Mouse (Mus musculus): ENCODE measurements around the gene Cntn5. TPM values are rescaled to one million over a fixed set of nuclear protein-coding genes. Genes with fewer than 3 reads are reported as not detected.

Cntn5 gene
- total RNA-seq, 2 experiments from 2014 or later, result 24.8 to 26.1 TPM

DNA sequence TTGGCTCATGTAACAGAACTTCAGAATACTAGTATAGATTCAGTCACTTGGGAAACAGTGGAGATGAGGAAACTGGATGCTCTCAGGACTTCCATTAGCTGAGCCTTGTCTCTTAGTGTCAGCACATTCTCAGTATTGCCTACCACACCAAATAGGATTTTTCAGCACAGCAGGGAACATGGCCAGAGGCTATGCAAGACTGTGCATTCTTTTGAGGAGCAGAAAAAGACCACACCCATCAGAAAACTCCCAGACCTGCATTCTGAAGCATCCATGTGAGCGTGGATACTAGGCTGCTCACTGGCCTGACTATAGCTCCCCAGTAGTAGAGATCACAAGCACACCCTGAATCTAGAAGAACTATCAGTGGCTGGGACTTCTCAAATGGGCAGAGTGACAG is 564.9 kb downstream of the Cntn5 start:
- intact Hi-C loops (cut with DNase I), result no loop called here
- no peak for DNase-seq (ENCODE audit: low spot score in 2 of 2)

DNA sequence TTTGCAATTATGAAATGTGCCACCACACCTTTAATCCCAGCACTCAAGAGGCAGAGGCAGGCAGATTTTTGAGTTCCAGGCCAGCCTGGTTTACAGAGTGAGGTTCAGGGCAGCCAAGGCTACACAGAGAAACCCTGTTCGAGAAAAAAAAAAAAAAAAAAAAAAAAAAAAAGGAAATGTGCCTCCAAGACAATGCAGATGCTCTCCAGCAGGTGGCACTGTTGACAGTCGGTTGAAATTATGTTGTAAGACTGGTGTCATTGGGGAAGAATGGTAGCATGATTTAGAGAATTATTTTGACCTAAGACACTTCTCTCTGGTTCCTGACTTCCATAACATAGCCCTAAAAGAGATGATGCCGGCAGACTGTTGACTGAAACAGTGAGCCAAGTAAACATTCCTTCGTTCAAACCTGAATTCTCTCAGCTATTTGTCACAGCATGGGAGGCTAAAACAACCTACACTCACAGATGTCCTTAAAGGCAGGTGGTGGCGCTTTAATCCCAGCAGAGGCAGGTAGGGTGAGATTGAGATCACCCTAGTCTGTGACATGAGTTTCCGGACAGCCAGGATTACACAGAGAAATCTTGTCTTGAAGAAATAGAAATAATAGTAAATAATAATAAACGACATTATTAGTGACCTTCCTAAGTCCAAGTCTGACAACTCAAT is 579.7 kb downstream of the Cntn5 start:
- peak; percentile 5 to 50 for DNase-seq (ENCODE audit: low spot score in 2 of 2)

DNA sequence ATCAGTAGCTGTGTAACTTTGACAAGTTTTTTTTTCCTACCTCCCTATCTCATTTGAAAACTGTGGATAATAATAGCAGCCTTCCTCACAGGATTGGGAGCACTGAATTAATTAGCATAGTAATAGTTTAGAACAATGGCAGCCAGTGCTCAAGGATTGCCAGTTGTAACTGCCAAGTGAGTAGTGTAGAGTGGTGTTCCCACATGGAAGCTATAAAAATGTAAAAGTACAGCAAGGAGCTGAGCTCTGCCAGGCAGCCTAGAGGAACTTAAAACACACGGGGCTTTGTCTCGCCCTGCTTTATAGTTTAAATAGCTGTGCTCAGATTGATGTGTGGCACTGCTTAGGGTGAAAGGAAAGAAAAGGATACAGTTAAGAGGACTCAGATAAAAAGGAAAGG is 635.2 kb downstream of the Cntn5 start:
- intact Hi-C loops (cut with DNase I), result no loop called here
- peak; percentile 52 to 69 for DNase-seq (ENCODE audit: low spot score in 2 of 2)

More for the DNA sequence above, 579.7 kb downstream of the Cntn5 start:
- intact Hi-C loops (cut with DNase I), result no loop called here

DNA sequence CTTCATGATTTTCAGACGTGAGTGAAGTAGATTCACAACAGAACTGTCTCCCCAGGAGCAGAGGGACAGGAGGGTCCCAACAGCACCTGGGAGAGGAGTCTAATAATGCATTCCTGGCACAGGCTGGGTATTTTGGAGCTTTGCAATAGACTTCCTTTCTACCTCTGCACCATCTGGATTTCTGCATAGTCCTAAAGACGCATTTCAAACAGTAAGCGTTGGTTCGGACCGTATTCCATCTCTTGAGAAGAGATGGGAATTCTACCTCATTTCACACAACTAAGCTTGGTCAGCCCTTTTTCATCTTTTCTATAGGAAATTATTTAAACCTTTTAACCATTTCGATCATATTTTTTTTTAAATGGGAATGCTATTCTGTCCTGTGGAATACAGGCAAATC is 635.7 kb downstream of the Cntn5 start:
- intact Hi-C loops (cut with DNase I), result no loop called here
- no peak for DNase-seq (ENCODE audit: low spot score in 2 of 2)

DNA sequence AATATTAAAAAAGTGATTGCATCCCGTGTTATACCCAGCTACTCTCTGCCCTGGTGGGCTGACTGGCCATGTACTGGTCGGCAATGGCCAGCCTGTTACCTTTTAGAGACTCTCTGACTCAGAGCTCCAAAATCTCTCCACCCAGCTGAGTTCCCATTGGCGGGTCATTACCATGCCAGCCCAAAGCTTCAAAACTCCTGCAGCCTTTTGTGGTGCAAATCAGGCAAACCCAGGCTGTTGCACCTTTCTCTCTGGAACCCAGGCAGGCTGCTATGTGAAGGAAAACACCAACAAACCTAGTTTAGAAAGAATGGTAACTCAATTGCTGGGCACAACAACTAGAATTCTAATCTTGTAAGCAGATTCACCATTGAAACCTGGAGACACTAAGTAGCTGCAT is 639.0 kb downstream of the Cntn5 start:
- intact Hi-C loops (cut with DNase I), result no loop called here
- no peak for DNase-seq (ENCODE audit: low spot score in 2 of 2)

DNA sequence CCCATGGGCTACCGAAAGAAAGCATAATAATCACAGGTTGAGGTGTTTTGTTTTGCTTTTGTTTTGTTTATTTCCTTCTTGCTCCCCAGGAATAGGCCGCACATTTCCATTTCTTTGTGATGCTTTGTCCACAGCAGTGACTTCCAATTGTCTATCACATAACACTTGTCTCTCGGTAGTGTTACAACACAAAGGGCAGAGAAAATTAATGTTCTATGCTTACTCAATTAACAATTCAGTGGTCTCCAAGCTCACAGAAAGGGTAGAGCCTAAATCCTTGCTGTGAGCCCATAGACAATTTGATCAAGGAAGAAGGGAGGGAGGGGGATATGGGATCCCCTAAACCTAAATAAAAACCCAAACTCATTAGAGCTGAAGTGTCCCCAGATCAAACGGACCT is 671.2 kb downstream of the Cntn5 start:
- intact Hi-C loops (cut with DNase I), result no loop called here
- DNase-seq (ENCODE audit: low spot score in 2 of 2), result no peak

DNA sequence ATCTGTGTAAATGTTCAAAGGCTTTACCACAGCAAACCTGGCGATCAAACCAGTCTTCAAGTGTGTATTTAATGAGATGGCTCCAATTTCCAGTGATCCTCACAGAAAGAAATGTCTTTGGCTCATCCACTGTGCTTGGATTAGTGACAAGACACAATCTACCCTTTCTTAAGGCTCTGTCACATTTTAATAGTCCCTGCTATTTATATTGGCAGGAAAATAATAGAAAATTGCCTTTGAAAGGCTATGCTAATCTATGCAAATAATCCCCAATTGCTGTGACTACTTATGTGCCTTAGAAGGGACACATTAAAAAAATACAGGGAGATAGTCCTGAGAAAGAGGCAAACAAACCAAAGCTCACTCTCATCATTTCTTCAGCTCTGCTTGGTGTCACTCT is 672.5 kb downstream of the Cntn5 start:
- intact Hi-C loops (cut with DNase I), result no loop called here

DNA sequence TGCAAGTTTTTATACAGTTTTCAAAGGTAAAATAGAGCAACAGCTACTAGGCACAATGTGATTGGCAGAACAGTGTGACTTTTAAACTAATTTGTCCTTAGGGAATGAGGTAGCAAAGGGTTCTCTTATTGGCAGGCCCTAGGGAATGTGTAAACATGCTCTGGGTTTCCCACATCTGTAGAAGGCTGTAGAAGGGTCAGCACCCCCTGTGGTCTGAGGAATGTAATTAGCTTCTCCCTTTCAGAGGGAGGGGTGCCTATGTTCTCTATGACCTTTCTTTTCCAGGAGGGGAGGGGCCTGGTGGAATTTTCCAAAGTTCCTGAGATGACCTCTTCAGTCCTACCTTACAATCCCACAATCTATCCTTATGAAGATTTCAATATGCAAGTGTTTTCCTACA is 673.6 kb downstream of the Cntn5 start:
- DNase-seq (ENCODE audit: low spot score in 2 of 2), result no peak
- intact Hi-C loops (cut with DNase I), result no loop called here

More for the DNA sequence above, 672.5 kb downstream of the Cntn5 start:
- DNase-seq (ENCODE audit: low spot score in 2 of 2), result no peak

DNA sequence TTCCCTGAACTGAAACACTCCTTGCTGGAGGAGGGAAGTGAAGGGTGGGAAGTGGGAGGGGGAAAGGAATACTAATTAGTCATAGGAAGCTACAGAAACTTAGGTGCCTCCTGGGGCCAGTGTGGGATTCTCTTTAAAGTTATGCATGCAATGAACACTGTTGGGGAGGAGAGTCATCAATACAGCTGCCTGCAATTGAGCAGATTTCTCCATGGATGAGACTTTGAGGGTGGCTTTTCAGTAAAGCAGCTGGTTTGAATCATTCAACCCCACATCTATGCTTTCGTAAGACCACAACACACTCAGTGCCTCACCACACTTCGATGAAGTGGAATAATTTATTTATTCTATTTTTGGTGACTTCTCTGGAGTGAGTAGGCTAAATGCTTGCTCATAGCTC is 674.9 kb downstream of the Cntn5 start:
- DNase-seq (ENCODE audit: low spot score in 2 of 2), result peak in 1 of 2 experiments; percentile 17
- intact Hi-C loops (cut with DNase I), result no loop called here

DNA sequence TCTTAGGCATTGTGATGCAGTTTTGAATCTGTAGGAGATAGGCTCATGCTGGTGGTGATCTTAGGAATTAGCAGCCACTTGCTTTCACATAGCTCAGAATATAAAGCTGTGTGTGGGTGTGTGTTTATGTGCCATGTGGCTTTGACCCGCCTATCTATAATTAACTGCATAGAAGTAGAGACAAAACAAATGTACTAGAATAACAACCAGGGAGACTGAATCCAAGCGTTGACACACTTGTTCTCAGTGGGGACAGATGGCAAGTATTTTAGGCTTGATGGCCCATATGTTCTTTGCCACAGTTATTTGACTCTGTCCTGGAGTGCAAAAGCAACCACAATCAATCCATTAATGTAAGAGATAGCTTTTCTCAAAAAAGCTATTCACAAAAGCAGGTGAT is 678.6 kb downstream of the Cntn5 start:
- intact Hi-C loops (cut with DNase I), result no loop called here
- DNase-seq (ENCODE audit: low spot score in 2 of 2), result peak; percentile 15 to 33

DNA sequence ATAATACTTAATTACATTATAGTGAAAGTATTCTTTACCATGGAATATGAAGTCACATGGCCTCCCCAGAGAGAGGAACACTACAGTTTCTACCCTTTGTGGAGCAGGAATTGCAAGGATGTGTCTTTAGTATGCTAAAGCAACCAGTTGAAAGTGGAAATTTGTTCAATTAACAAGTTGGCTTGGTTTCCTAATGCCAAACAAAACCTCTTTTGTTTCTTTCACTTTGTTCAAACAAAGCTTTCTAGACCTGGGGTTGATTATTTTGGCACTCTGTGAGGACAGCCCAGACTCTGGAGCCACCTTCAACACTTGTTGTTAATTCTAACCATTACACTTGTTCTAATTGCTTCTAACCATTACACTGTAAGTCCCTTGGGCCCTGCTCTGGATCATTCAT is 718.5 kb downstream of the Cntn5 start:
- DNase-seq (ENCODE audit: low spot score in 2 of 2), result no peak
- intact Hi-C loops (cut with DNase I), result no loop called here

DNA sequence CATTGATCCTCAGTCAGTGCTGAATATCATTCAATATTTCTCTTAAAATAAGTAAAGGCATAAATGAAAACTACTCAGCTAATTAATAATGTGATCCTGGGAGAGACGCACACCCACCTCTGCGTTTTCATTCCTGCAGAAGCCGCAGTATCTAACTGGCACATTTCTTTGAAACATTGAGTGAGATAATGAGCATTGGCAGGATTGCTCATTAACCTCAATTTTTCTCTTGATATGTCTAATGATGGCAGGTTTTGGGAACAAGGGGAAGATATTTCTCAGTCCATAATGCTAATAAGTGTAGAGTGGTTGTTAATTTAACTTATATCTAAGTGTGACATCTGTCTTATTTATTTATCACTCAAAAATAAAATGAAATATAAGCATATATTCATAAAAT is 734.0 kb downstream of the Cntn5 start:
- intact Hi-C loops (cut with DNase I), result no loop called here
- no peak for DNase-seq (ENCODE audit: low spot score in 2 of 2)

DNA sequence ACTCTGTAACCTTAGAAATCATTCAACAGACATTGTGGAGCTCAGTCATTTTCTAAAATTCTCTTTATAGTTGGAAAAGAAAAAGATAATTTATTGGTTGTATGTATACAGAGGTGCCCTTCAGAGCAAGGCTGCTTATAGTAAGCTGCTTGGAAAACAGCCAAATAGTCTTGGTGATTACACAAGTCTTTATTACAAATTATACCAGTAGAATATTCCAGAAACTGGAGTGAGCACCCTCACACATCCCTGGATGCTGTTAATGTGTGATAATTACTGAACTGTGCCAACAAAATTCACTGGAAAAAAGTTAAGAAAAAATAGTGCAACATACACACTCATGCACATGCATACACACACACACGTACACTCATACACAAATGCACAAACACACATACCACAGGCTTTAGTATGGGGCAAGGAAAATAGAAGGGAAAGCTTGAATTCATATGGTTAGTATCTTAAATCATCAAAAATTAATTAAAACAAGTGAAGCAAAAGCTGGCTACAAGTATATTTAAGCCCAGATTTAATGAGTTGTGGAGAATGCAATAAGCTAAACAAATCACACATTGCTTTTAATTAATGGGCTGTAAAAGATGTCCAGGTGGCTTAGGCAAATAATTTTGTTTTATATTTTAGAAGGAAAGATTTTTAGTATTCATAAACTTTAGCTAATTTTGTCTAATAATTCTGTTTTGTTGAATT is 783.1 kb downstream of the Cntn5 start:
- intact Hi-C loops (cut with DNase I), result no loop called here
- DNase-seq (ENCODE audit: low spot score in 2 of 2), result no peak

DNA sequence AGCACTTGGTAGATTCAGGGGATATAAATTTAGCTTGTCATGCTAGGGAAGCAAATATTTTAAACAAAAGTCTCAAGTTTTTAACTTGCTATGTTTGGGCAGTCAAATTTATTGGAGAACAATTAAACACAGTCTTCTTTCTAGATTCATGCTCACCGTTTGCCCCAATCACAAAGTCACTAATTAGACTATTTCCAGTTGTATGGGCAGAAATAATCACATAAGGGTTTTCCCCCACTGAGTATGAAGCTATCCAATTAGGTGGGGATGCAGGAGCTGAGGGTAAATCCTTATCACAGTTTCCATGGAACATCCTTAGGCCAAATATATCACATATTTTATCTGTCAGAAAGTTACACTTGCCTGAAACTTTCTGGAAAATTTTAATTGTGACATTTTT is 788.0 kb downstream of the Cntn5 start:
- no peak for DNase-seq (ENCODE audit: low spot score in 2 of 2)
- intact Hi-C loops (cut with DNase I), result no loop called here

DNA sequence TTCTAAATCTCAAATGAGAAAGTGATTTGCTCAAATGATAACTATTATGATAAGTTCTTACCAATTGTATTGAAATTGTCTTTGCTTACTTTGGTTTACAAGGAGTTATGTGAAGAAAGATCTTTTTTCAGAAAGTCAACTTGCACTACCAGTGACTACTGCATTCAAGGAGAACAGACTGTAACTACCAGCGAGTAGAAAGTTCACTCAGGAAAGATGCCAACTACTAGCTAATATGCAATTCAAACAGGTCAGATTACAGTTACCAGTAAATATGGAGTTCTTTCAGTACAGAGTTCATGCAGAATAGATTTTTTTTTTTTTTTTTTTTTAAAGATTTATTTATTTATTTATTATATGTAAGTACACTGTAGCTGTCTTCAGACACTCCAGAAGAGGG is 795.4 kb downstream of the Cntn5 start:
- DNase-seq (ENCODE audit: low spot score in 2 of 2), result no peak
- intact Hi-C loops (cut with DNase I), result no loop called here

DNA sequence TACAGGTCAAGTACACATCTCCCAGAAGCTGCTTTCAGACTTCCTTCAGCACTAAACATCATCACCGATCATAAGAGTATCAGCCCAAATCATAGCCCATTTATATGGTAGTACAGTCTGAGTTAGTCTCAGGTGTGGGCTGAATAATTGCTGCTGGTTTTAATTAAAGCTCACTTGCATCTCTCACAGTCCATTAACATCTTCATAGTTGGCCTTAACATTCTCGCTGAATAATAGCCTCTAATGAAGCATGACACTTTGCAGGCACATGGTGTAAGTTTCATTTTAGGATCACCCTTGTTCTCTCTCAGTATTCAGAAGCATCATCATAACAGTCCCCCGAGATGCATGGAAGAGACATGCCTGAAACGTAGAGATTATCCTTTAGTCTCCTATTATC is 796.7 kb downstream of the Cntn5 start:
- DNase-seq (ENCODE audit: low spot score in 2 of 2), result no peak
- intact Hi-C loops (cut with DNase I), result no loop called here

DNA sequence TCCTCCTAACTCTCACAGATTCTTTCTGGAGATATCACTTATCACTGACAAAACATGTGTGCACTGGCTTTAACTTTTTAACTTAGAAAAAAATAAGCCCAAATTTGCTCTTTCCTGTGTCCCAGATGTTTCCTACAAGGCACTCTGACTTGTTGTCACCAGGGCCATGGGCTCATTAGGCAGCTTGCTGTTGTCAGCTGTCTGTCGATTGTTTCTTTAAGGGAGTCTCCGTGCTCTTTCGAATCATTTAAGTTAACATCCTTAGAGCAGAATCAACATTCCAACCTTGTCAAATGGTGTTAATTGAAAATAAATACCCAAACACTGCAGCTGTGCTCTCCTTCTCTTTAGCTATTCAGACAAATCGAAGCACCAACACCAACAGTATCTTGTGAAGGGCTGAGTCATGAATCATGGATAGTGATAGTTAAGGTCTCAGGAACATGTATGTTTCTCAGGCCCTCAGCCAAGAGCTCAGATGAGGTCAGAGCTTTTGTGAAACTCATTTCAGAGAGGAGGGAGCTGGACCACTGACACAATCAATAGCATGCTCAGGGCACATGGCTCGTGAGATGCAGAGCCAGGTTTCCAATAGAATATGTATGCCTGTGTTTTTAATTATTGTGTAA is 802.6 kb downstream of the Cntn5 start:
- DNase-seq (ENCODE audit: low spot score in 2 of 2), result no peak
- intact Hi-C loops (cut with DNase I), result no loop called here

DNA sequence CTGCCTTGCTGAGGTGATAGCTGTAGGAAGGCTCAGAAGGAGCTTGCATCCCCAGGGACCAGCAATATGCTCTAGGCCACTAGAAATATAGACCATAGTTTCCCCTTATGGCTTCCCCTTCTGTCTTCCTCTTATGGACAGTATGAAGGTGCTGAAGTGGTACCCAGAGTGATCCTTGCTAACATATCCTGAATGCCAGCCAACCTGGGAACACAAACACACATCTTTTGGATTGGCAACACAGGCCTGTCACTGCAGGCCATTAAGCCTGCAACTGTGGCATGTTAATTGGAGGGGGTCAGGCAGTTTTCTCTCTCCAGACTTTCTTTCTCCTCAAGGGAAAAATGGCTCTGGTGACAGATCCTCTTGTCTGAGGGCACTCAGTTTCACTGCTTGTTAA is 828.3 kb downstream of the Cntn5 start:
- intact Hi-C loops (cut with DNase I), result no loop called here
- DNase-seq (ENCODE audit: low spot score in 2 of 2), result no peak

DNA sequence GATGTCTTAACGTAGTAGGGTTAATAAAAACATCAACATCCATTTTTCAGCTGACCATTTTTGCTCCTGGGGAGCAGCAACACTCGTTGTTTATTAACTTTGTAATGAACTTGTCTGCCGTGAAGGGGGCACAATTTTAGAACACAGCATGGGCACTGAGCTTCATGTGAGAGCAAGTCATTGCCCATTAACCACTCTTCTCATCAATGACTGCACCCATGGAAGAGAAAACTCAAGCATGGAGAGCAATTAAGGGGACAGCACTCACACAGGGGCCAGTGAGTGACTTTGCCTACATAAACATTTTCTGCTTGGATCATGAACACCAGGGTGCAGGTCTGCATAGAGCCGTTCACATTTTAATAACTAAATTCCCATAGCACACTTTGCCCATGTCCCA is 831.2 kb downstream of the Cntn5 start:
- intact Hi-C loops (cut with DNase I), result no loop called here

DNA sequence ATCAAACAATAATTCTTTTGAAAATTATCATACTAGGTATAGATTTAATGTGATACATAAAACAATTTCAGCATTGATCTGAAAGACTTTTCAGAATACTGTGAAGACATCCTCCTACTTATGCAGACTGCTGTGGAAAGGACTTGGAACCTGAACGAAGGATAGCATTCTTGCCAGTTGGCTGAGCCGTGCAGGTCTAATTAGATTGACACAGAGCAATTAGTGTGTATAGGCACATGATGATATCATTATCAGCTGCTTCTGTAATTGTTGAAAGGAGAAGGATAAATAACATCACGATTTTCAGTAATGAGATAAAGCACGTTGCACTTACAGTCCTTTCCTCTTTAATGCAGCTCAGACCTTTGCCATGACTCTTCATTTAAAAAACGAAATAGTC is 831.7 kb downstream of the Cntn5 start:
- no peak for DNase-seq (ENCODE audit: low spot score in 2 of 2)
- intact Hi-C loops (cut with DNase I), result no loop called here

More for the DNA sequence above, 831.2 kb downstream of the Cntn5 start:
- DNase-seq (ENCODE audit: low spot score in 2 of 2), result no peak

DNA sequence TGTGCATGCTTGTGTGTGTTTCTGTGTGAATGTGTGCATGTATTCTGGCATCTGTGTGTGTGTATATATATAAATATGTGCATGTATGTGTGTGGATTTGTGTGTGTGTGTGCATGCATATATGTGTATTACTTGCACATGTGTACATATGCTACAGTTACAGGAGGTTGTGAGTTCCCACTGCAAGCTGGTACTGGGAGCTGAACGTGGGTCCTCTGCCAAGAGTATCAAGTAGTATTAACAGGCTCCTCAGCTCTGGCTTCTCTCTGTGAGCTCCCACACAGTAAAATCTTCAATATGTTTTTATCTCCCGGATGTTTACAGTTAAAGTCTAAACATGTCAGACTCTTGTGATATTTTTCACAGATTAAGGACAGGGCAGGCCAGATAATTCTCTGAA is 833.3 kb downstream of the Cntn5 start:
- DNase-seq (ENCODE audit: low spot score in 2 of 2), result no peak
- intact Hi-C loops (cut with DNase I), result no loop called here

All from left cerebral cortex, postnatal 14 days (tissue).